Mouse (Mus musculus): ENCODE measurements at regions not wholly inside any gene's neighbourhood (a gene's known extent, or its start where the extent isn't known, plus 50 kb on each side); places are given as distances from the start of the nearest gene placed in this dataset.

- ATAC-seq (replicated peaks; ENCODE audit: poor library complexity) = no peak
Measured at GRCm38 (mm10) chr15:61608301-61608731, 685.5 kb upstream of the A1bg start.

- ATAC-seq (replicated peaks; ENCODE audit: poor library complexity) = no peak
Measured at GRCm38 (mm10) chr15:61599734-61600133, 676.9 kb upstream of the A1bg start.

GRCm38 (mm10) chr15:61596318-61596717 lies 673.5 kb upstream of the A1bg start:
- no peak for ATAC-seq (replicated peaks; ENCODE audit: poor library complexity)

- ATAC-seq (replicated peaks; ENCODE audit: poor library complexity) = no peak
Measured at GRCm38 (mm10) chr15:61588956-61589355, 666.1 kb upstream of the A1bg start.

- no peak for ATAC-seq (replicated peaks; ENCODE audit: poor library complexity)
Measured at GRCm38 (mm10) chr15:61582335-61582734, 659.5 kb upstream of the A1bg start.

GRCm38 (mm10) chr15:61563347-61563746 lies 640.5 kb upstream of the A1bg start:
- ATAC-seq (replicated peaks; ENCODE audit: poor library complexity) = no peak

- ATAC-seq (replicated peaks; ENCODE audit: poor library complexity) = no peak
Measured at GRCm38 (mm10) chr15:61562252-61562651, 639.4 kb upstream of the A1bg start.

GRCm38 (mm10) chr15:61553908-61554307 lies 631.1 kb upstream of the A1bg start:
- no peak for ATAC-seq (replicated peaks; ENCODE audit: poor library complexity)

GRCm38 (mm10) chr15:61553081-61553680 lies 630.4 kb upstream of the A1bg start:
- ATAC-seq (replicated peaks; ENCODE audit: poor library complexity) = no peak

- no peak for ATAC-seq (replicated peaks; ENCODE audit: poor library complexity)
Measured at GRCm38 (mm10) chr15:61551206-61551605, 628.4 kb upstream of the A1bg start.

- ATAC-seq (replicated peaks; ENCODE audit: poor library complexity) = no peak
Measured at GRCm38 (mm10) chr15:61548400-61548799, 625.6 kb upstream of the A1bg start.

- ATAC-seq (replicated peaks; ENCODE audit: poor library complexity) = no peak
Measured at GRCm38 (mm10) chr15:61546608-61547007, 623.8 kb upstream of the A1bg start.

- ATAC-seq (replicated peaks; ENCODE audit: poor library complexity) = no peak
Measured at GRCm38 (mm10) chr15:61544074-61544473, 621.3 kb upstream of the A1bg start.

GRCm38 (mm10) chr15:61541643-61542042 lies 618.8 kb upstream of the A1bg start:
- no peak for ATAC-seq (replicated peaks; ENCODE audit: poor library complexity)

- peak; percentile 91 for ATAC-seq (replicated peaks; ENCODE audit: poor library complexity)
Measured at GRCm38 (mm10) chr15:61540753-61541421, 618.1 kb upstream of the A1bg start.

GRCm38 (mm10) chr15:61538930-61539329 lies 616.1 kb upstream of the A1bg start:
- ATAC-seq (replicated peaks; ENCODE audit: poor library complexity) = no peak

- no peak for ATAC-seq (replicated peaks; ENCODE audit: poor library complexity)
Measured at GRCm38 (mm10) chr15:61538169-61538755, 615.5 kb upstream of the A1bg start.

- ATAC-seq (replicated peaks; ENCODE audit: poor library complexity) = no peak
Measured at GRCm38 (mm10) chr15:61536332-61536716, 613.5 kb upstream of the A1bg start.

- ATAC-seq (replicated peaks; ENCODE audit: poor library complexity) = no peak
Measured at GRCm38 (mm10) chr15:61535644-61536331, 613.0 kb upstream of the A1bg start.

- ATAC-seq (replicated peaks; ENCODE audit: poor library complexity) = no peak
Measured at GRCm38 (mm10) chr15:61535180-61535579, 612.4 kb upstream of the A1bg start.

- ATAC-seq (replicated peaks; ENCODE audit: poor library complexity) = no peak
Measured at GRCm38 (mm10) chr15:61532808-61533207, 610.0 kb upstream of the A1bg start.

GRCm38 (mm10) chr15:61532040-61532439 lies 609.2 kb upstream of the A1bg start:
- no peak for ATAC-seq (replicated peaks; ENCODE audit: poor library complexity)

All from megakaryocyte progenitor cell, adult 5-6 weeks (primary cell).